Mouse (Mus musculus): Measurements from ENCODE around the gene Trdmt1.

- TF ChIP-seq CTCF (IDR thresholded peaks at IDR 0.05; ENCODE audit: control insufficient read depth, insufficient read depth, insufficient replicate concordance, low read depth, low read length): no peak
- no peak for TF ChIP-seq POLR2A (IDR thresholded peaks at IDR 0.05; ENCODE audit: control insufficient read depth, low read depth, low read length)
Observed at GRCm38 (mm10) chr2:13527125-13527524, 17.3 kb downstream of the Trdmt1 start.
